18 mouse cellular contexts compared by ENCODE assay signal in the genomic region with DNA sequence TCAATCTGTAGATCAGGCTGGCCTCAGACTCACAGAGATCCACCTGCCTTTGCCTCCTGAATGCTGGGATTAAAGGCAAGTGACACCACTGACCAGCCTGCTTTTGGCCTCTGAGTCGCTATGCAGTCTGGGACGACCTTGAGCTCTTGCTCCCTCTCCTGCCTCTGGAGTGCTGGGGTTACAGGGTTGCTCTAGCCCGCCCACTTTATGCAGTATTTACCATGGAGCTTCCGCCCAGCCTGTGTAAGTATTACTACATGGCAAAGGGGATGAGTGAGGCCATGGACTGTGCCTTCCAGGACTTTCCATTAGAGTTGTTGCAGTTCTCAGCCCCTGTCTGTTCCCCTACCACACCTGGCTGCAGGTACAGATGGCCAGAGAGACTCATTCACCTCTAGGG. TPM values are rescaled to one million over a fixed set of nuclear protein-coding genes. Genes with fewer than 3 reads are reported as not detected.
"Had no signal": no experiment of that assay in that cellular context is flagged by ENCODE, and none has a peak within 500 bp of the region (broad histone marks: within the 10 kb centered on the region; RNA-seq: fewer than 3 reads in every experiment).

No protein-coding gene starts in this region.

- H3K9ac ChIP-seq: limb, embryonic 12.5 days; limb, embryonic 15.5 days had no signal

- H3K4me2 ChIP-seq: limb, embryonic 12.5 days; limb, embryonic 15.5 days; midbrain, embryonic 11.5 days had no signal

- H3K27ac ChIP-seq: limb, embryonic 12.5 days; limb, embryonic 15.5 days had no signal

- H3K4me3 ChIP-seq: limb, embryonic 12.5 days; limb, embryonic 15.5 days had no signal

- ATAC-seq: intestine, embryonic 16.5 days had no signal

- H3K4me1 ChIP-seq: limb, embryonic 12.5 days; limb, embryonic 15.5 days had no signal

- DNase-seq: kidney, adult 18-20 months; kidney, postnatal 10 days; kidney, postnatal 36 days; left cerebral cortex, postnatal 4 days; lung, adult 2 months; lung, postnatal 14 days; lung, postnatal 4 days; midbrain, embryonic 14.5 days; thymus, adult 2 months; thymus, postnatal 14 days; thymus, postnatal 4 days had no signal

- H3K27me3 ChIP-seq: limb, embryonic 12.5 days; limb, embryonic 15.5 days had no signal

- H3K9me3 ChIP-seq: limb, embryonic 12.5 days; limb, embryonic 15.5 days had no signal

- H3K36me3 ChIP-seq: limb, embryonic 12.5 days; limb, embryonic 15.5 days had no signal

RNA-seq across cellular contexts. Expression of gene Neu2, which starts 22.7 kb away (rescaled TPM):
- total RNA-seq: megakaryocyte progenitor cell, adult 5-6 weeks; megakaryocyte-erythroid progenitor cell, adult 5-6 weeks had no signal
- polyA plus RNA-seq: limb, embryonic 15.5 days; midbrain, embryonic 11.5 days; neural tube, embryonic 11.5 days had no signal

RNA-seq across cellular contexts. Expression of gene Ngef, which starts 41.3 kb away (rescaled TPM):
- total RNA-seq: megakaryocyte progenitor cell, adult 5-6 weeks; megakaryocyte-erythroid progenitor cell, adult 5-6 weeks had no signal
